Mouse (Mus musculus) neural tube, embryonic 15.5 days (tissue): ENCODE data around the gene Pign. TPM values are rescaled to one million over a fixed set of nuclear protein-coding genes. Genes with fewer than 3 reads are reported as not detected.

Source experiments
- microRNA-seq: library from miRNA; unstranded; fragments of <30 nt; microRNA quantifications from one replicate; pipeline ENCODE4, GENCODE M21; 2017
- polyA plus RNA-seq: library from polyadenylated mRNA; unstranded; fragments of >200 nt; fragmentation: Nextera tagmentation; extraction: Ambion mirVana; gene quantifications from 2 replicates; pipeline ENCODE4 v1.2.1, GENCODE M21; 2015

Gene Pign
- polyA plus RNA-seq, 1 experiment from 2014 or later: 9.1 TPM

Small RNAs within 50 kb of the gene (microRNA-seq; reads per million reads assigned to microRNA genes)
- gene Gm22426: not detected

Other genes starting within 250 kb of the Pign start
- gene Relch, start 184 bp upstream of the Pign start, polyA plus RNA-seq: 35.2 and 39.8 TPM in 2 replicates
- 0.95 and 2.4 TPM in 2 replicates for gene Tnfrsf11a, start 117.0 kb upstream of the Pign start, polyA plus RNA-seq